Mouse (Mus musculus) neutrophil, adult 59 days (primary cell): ENCODE measurements around the gene Plppr2. TPM values are rescaled to one million over a fixed set of nuclear protein-coding genes. Genes with fewer than 3 reads are reported as not detected.

Experiments used
- total RNA-seq, 2 experiments: library from RNA; stranded (reverse); gene quantifications; 1 replicate in 1 of 2; 2 replicates in 1 of 2; pipeline ENCODE4 v1.2.4; 2023

Plppr2 gene
- 1 to 10 TPM; 1.0 TPM for total RNA-seq

DNA sequence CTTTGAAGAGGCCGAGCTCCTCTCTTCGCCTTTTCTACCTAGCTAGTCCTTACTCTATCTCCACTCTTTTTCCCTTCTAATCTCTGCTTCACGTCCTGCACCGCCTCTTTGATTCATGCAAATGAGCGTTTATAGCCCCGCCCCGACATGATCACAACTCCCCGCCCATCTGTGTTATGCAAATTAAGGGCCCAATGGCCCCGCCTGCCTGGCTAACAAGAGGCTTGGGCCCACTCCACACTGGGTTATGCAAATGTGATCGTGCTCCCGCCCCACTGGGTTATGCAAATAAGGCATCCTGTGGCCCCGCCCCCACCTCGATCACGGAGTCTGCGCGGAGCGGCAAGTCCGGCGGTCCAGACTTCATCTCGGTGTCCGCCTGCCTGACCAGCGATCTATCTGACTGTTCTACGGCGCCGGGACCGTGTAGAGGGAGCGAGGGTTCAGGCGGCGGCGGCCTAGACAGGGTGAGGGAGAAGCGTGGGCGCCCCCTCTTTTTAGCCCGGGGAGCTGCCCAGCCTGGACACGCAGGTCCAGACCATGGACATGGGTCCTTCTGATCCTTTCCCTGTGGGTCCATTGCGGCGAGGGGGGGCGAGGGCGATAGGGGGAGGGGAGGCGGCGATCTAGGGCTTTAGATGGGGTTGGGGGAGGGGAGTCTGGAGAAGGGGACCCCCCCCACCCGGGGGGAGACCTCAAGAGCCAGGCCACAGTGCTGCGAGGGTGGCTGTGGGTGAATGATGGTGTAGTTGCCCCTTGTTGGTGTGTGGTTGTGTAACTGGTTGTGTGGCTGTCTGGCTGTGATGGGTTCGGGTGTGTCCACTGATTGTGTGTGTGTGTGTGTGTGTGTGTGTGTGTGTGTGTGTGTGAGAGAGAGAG lies at the start of gene Plppr2:
Gene Plppr2 (plus strand): TSS at position 342 of the 879 bp plus-strand sequence.

DNA sequence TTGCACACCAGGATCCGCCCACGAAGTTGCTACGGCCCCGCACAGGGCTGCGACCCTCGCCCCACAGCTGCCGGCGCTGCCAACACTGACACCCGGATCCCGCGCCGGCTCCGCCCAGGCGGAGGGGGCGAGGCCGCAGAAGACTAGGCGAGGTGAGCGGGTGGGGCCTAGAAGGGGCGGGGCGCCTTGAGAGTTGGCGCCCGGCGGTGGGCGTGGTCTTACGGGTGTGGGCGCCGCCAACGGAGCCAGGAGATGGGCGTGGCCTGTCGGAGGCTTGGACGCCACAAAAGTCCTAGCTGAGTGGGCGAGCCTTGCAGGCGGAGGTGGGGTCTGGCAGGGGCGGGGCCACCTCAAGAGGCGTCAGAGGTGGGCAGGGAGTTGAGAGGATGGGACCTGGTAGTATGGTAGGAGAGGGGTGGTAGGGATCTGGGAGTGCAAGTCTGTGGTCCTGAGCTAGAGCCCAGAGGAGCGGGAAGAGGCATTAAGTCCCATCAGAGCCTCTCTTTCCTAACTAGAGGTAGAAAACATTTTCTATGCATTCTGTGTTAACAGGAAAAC lies 18.7 kb upstream of the Plppr2 start, which contains the start of gene Rab3d:
Gene Rab3d (minus strand): TSS at position 158 of the 558 bp plus-strand sequence.

DNA sequence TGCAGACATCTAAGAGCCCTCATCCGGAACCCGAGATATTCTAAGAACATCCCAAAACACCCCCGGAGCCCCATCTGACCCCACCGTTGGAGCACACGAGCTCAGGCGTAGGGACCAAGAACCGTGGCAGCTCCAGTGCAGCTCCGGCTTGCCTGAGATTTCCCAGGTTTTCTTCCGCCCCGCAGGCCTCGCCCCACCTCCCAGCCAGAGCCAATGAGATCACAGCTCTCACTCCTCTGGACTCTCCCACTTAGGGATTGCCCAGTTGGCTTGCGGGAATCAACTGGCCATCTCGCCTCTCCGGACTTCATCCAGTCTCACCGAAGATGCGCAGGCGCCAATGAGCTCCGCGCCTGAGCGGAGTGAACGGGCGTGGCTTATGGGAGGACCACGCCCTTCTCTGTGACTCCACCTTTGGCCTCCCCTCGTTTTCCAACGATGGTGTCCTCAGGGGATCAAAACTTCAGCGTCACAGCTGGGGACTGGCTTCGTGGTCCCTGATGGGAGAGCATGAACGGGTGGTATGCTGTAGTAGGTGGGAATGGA lies 9.6 kb upstream of the Plppr2 start, which contains the start of the genes Ccdc159 and Tmem205:
Gene Ccdc159 (plus strand): TSS at position 264 of the 546 bp plus-strand sequence.
Gene Tmem205 (minus strand): TSS at position 349 of the 546 bp plus-strand sequence.

GRCm38 (mm10) chr9:21955570-21956281 lies 18.9 kb downstream of the Plppr2 start, which contains the start of gene Swsap1:
Swsap1 (plus strand) TSS chr9:21955755.

GRCm38 (mm10) chr9:21963417-21963816 lies 26.6 kb downstream of the Plppr2 start, which contains the start of gene Epor:
Epor (minus strand) TSS chr9:21963506.

DNA sequence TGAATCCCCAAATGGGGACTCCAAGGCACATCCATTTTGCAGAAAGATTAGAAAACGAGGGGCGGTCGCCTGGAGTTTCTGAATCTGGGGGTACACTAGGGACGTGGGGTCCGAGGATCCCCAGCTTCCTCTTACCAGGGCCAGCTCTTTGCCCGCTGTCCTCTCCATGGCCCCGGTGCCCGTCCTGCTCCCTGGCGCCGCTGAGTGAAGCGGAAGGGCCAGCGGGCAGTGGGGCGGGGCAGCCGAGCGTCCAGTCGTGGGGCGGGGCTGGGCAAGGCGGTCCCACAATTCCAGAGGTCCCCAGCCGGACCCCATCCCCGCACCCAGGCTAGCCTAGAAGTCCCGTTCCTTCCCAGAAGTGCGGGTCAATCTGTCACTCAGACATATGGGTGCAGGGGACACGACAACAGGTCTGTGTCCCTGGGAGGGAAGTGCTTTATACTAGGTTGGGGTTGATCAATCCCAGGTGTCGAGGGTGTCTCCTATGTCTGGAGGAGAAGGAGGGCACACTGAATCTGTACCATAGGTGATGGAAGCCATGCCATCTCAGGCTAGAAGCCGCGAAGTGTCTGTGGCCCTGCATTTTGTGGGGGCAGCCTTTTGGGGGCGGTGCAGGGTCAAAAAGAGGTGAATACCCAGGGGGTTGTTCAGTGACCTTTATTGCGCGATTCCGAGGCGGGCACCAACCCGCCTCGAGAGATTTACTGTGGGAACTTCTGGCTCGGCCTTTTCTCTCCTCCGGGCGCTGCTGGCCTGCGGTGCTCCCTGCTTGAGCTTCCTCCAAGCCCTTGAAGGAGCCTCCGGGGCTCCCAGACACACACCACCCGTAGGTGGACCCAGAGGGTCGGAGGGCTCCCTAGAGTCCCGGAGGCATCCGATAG lies 52.6 kb downstream of the Plppr2 start, which contains the start of gene Rgl3:
Gene Rgl3 (minus strand): TSS at position 217 of the 881 bp plus-strand sequence.

Other genes starting within 250 kb of the Plppr2 start
- gene Ldlr, start 213.6 kb upstream of the Plppr2 start, total RNA-seq = 10 to 100 TPM; 61.6 to 79.5 TPM
- 10 to 100 TPM; 26.1 to 36.9 TPM for gene Spc24, start 176.7 kb upstream of the Plppr2 start, total RNA-seq
- gene Kank2, start 138.3 kb upstream of the Plppr2 start, total RNA-seq = under 1 TPM; 0.36 to 0.60 TPM
- gene Angptl8, start 101.5 kb upstream of the Plppr2 start, total RNA-seq = not detected
- gene Dock6, start 84.4 kb upstream of the Plppr2 start, total RNA-seq = 1 to 10 TPM; 1.6 to 2.4 TPM
- 100 to 1,000 TPM; 172 to 188 TPM for gene Rab3d, start 18.8 kb upstream of the Plppr2 start, total RNA-seq
- 1 to 10 TPM; 1.3 TPM for gene Ccdc159, start 9.6 kb upstream of the Plppr2 start, total RNA-seq
- 10 to 100 TPM; 16.9 to 18.5 TPM for gene Tmem205, start 9.5 kb upstream of the Plppr2 start, total RNA-seq
- gene Swsap1, start 18.7 kb downstream of the Plppr2 start, total RNA-seq = 1 to 10 TPM; 3.6 to 5.4 TPM
- gene Epor, start 26.5 kb downstream of the Plppr2 start, total RNA-seq = 1 to 10 TPM; 3.4 to 8.7 TPM
- gene Rgl3, start 52.4 kb downstream of the Plppr2 start, total RNA-seq = not detected
- gene Ccdc151, start 65.6 kb downstream of the Plppr2 start, total RNA-seq = not detected
- gene Prkcsh, start 65.8 kb downstream of the Plppr2 start, total RNA-seq = 10 to 100 TPM; 53.0 to 58.7 TPM
- gene Elavl3, start 115.0 kb downstream of the Plppr2 start, total RNA-seq = not detected
- not detected for gene Gm49318, start 134.2 kb downstream of the Plppr2 start, total RNA-seq
- gene Zfp653, start 134.3 kb downstream of the Plppr2 start, total RNA-seq = 10 to 100 TPM in 1 of 2 experiments, 1 to 10 TPM in 1; 8.4 to 12.0 TPM
- 1 to 10 TPM; 7.1 to 8.9 TPM for gene Ecsit, start 148.4 kb downstream of the Plppr2 start, total RNA-seq
- not detected for gene Cnn1, start 162.2 kb downstream of the Plppr2 start, total RNA-seq
- gene Elof1, start 180.1 kb downstream of the Plppr2 start, total RNA-seq = 10 to 100 TPM; 35.8 to 42.7 TPM
- gene Acp5, start 198.7 kb downstream of the Plppr2 start, total RNA-seq = 10 to 100 TPM; 17.1 to 26.9 TPM
- gene Pigyl, start 219.8 kb downstream of the Plppr2 start, total RNA-seq = 10 to 100 TPM; 14.6 to 16.6 TPM